Mouse (Mus musculus) olfactory bulb, adult 2 months (tissue): Measurements from ENCODE around the gene Dnah1. TPM values are rescaled to one million over a fixed set of nuclear protein-coding genes. Genes with fewer than 3 reads are reported as not detected.

Experiments used
- H3K27ac ChIP-seq: fragments of 200-500 bp; 2 replicates; pipeline ENCODE4 v1.5.1; 2012; ENCODE audit warnings: low read depth, low read length; ENCODE audit not compliant: insufficient read depth
- H3K4me1 ChIP-seq: fragments of 200-500 bp; 2 replicates; pipeline ENCODE4 v1.6.1; 2012; ENCODE audit warnings: low read length; ENCODE audit not compliant: control insufficient read depth, insufficient read depth
- H3K4me3 ChIP-seq: fragments of 200-500 bp; 2 replicates; pipeline ENCODE4 v1.5.1; 2012; ENCODE audit warnings: mild to moderate bottlenecking, low read depth, low read length, moderate library complexity; ENCODE audit not compliant: insufficient read depth
- CTCF ChIP-seq: fragments of 200-500 bp; IDR thresholded peaks from 2 replicates; pipeline ENCODE4 v1.5.1; 2012; ENCODE audit warnings: low read depth, mild to moderate bottlenecking, low read length, moderate library complexity; ENCODE audit not compliant: insufficient read depth
- POLR2A ChIP-seq: fragments of 200-500 bp; IDR thresholded peaks from 2 replicates; pipeline ENCODE4 v1.6.1; 2012; ENCODE audit warnings: mild to moderate bottlenecking, low read depth, low read length, moderate library complexity; ENCODE audit not compliant: insufficient read depth
- WGBS: fragments of 180-500 bp; shearing (Covaris S2); methylation state at CpG from one replicate; pipeline ENCODE4 v1.1.7; 2018; 5-methylcytosine and 5-hydroxymethylcytosine counted together
- polyA plus RNA-seq: library from polyadenylated mRNA; stranded (reverse); fragments of >200 nt; gene quantifications from 2 replicates; pipeline ENCODE4 v1.2.4, GENCODE M21; 2012; ENCODE audit warnings: low replicate concordance; ENCODE audit not compliant: missing spikeins, insufficient read depth, insufficient read length

Dnah1 gene
- polyA plus RNA-seq, 1 experiment = not detected

GRCm38 (mm10) chr14:31232404-31233069 is 91.2 kb downstream of the Dnah1 start:
- Histone ChIP-seq H3K4me3 (no peak overlapping the region), H3K4me1 (peaks cover 25% of the 10 kb centered on the region), H3K27ac (no peak overlapping the region)
- whole genome bisulfite sequencing = 78% methylated on average over 13 of the region's 13 CpGs
- TF ChIP-seq CTCF (no peak), POLR2A (no peak)

DNA sequence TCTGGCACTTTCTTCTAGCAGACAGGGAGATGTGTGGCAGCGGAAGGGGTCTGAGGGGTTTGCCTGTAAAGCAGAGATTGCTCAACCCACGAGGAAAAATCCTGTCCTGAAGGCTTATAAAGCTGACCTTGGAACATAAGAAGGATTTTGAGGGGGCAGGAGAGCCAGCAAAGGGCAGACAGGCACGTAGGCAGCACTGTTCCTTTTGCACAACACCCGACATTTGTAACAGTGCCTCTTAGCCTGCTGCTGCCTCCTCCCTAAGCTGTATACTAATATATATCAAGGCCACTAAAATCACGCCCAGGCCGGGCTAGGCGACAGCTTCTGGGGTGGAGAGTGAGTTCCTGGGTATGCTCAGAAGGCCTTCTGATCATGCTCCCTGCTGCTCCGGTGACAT is 93.3 kb downstream of the Dnah1 start:
- Histone ChIP-seq H3K4me1 (peaks cover 35% of the 10 kb centered on the region), H3K27ac (no peak overlapping the region), H3K4me3 (no peak overlapping the region)
- 46% methylated on average over 8 of the region's 8 CpGs for WGBS
- no peak for TF ChIP-seq CTCF
- TF ChIP-seq POLR2A = no peak

- H3K4me3 ChIP-seq = no peak overlapping the region
- no peak for TF ChIP-seq CTCF
- no peak for TF ChIP-seq POLR2A
- peaks cover 34% of the 10 kb centered on the region for H3K4me1 ChIP-seq
- 81% methylated on average over 6 of the region's 6 CpGs for WGBS
- H3K27ac ChIP-seq = no peak overlapping the region
Observed at GRCm38 (mm10) chr14:31228234-31228633, 95.5 kb downstream of the Dnah1 start.

DNA sequence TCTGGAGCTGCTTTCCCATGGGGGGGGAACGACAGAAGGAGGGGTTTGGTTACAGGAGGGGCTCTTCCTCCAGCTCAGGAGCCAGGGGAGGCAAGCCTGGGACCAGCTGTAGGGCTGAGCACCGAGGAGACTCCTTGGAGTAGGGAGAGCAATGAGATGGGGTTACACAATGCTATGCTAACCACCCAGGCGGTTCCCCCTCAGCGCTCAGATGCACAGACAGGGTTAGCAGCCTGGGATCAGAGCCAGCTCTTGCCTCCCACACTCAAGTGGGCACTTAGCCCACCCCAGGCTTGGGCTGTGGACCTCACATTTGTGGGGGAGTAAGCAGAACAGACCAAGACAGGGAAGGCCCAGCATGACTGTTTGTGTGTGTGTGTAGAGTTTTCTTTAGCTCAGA is 96.7 kb downstream of the Dnah1 start:
- WGBS = 22% methylated on average over 4 of the region's 4 CpGs
- TF ChIP-seq POLR2A = no peak
- no peak for TF ChIP-seq CTCF

DNA sequence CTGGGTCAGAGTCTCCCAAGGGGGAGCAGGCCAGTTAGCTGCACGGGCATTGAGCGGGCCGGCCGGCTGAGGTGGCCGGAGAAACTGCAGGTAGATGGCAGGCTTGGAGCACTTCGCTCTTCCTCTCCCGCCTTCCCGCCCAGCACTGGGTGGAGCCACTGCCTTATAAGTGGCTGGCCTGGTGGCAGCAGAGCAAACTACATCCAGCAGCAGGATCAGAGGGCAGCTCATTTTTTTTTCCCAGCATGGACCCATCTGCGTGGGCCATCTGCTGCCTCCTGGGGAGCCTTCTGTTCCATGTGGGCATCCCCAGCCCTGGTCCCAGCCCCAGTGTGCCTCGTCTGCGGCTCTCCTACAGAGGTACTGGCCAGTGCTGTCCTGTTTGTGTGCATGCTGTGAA is 106.0 kb downstream of the Dnah1 start, which contains the start of gene Sema3g:
TSS of gene Sema3g (plus strand) at position 195 of the 400 bp plus-strand sequence.
- no peak for TF ChIP-seq POLR2A
- no peak for TF ChIP-seq CTCF
- H3K4me3 ChIP-seq = no peak within 1 kb of the TSS

More for the DNA sequence above, 96.7 kb downstream of the Dnah1 start:
- no peak overlapping the region for H3K27ac ChIP-seq
- H3K4me3 ChIP-seq = no peak overlapping the region
- peaks cover 34% of the 10 kb centered on the region for H3K4me1 ChIP-seq

GRCm38 (mm10) chr14:31216846-31217245 is 106.8 kb downstream of the Dnah1 start, which contains the start of gene Nisch:
Nisch (minus strand) TSS chr14:31216946.
- Histone ChIP-seq H3K4me3 (no peak within 1 kb of the TSS), H3K4me1 (peaks cover 9% of the 10 kb centered on the region), H3K27ac (no peak within 1 kb of the TSS)
- 87% methylated on average over 2 of the region's 2 CpGs for WGBS
- TF ChIP-seq POLR2A (no peak), CTCF (no peak)

More for the DNA sequence above, 106.0 kb downstream of the Dnah1 start, which contains the start of gene Sema3g:
- WGBS = 44% methylated on average over 11 of the region's 11 CpGs
- Histone ChIP-seq H3K4me1 (peaks cover 9% of the 10 kb centered on the region), H3K27ac (no peak within 1 kb of the TSS)

GRCm38 (mm10) chr14:31215157-31216002 is 108.3 kb downstream of the Dnah1 start:
- WGBS = 31% methylated on average over 15 of the region's 15 CpGs
- no peak overlapping the region for H3K27ac ChIP-seq

GRCm38 (mm10) chr14:31214684-31215083 is 109.0 kb downstream of the Dnah1 start:
- H3K4me1 ChIP-seq = peaks cover 9% of the 10 kb centered on the region
- 97% methylated on average over 3 of the region's 3 CpGs for WGBS
- no peak overlapping the region for H3K27ac ChIP-seq
- no peak overlapping the region for H3K4me3 ChIP-seq
- TF ChIP-seq CTCF (no peak), POLR2A (no peak)

More at GRCm38 (mm10) chr14:31215157-31216002, 108.3 kb downstream of the Dnah1 start:
- TF ChIP-seq CTCF = peak; percentile 72
- no peak for TF ChIP-seq POLR2A
- no peak overlapping the region for H3K4me3 ChIP-seq
- H3K4me1 ChIP-seq = peaks cover 9% of the 10 kb centered on the region

- Histone ChIP-seq H3K27ac (no peak overlapping the region), H3K4me1 (peaks cover 9% of the 10 kb centered on the region), H3K4me3 (no peak overlapping the region)
- WGBS = 78% methylated on average over 8 of the region's 8 CpGs
- TF ChIP-seq CTCF (no peak), POLR2A (no peak)
Observed at GRCm38 (mm10) chr14:31213868-31214267, 109.8 kb downstream of the Dnah1 start.
